8 mouse cellular contexts compared by ENCODE assay signal in the genomic region with DNA sequence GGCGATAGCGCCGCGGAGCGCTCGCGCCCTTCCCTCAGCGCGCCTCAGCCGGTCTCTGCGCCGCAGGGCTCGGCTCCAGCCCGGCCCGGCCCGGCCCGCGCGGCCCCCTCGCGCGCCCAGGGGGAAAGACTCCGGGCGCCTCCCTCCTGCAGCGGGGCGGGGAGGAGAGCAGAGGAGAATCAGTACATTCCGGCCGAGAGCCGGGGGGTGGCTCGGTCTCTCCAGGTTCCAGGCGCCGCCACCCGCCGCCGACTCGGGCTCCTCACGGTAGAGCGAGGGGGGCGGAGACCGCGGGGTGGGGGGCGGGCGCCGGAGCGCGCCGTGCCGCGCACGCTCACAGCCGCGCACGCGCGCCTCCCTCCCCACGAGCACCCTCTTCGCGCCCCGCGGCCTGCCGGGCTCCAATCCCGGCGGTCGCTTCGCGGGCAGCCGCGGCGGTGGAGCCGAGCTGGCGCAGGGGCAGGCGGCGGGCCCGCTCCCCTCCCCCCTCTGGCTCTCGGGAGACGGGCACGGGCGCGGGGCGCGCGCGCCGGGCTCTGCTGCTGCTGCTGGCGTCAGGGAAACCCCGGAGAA. TPM values are rescaled to one million over a fixed set of nuclear protein-coding genes. Genes with fewer than 3 reads are reported as not detected.
DNase-seq lines count a peak whose midpoint lies in the region; ATAC-seq and TF ChIP-seq lines count a peak whose summit lies in the region.

Gene Neo1, minus strand, starts transcription at position 283 of the 573 bp plus-strand sequence.

- DNase-seq in adrenal gland, adult 8-10 months, result peak; percentile 85
- DNase-seq in embryo, embryonic 11 days, result peak; percentile 96
- DNase-seq in gastrocnemius, postnatal 4 days (ENCODE audit: low spot score in 2 of 2), result peak; percentile 84 to 88
- DNase-seq in left cerebral cortex, postnatal 25 days (ENCODE audit: low spot score in 2 of 2), result peak; percentile 94 to 95
- DNase-seq in spleen, postnatal 4 days (ENCODE audit: low spot score in 2 of 2), result peak; percentile 25 to 72
- no peak for DNase-seq in c-Kit-positive CD71-positive TER-119-positive erythroid progenitor cells, embryonic 14.5 days (ENCODE audit: low spot score)

- peak within 1 kb of the TSS; percentile 89 for H3K9ac ChIP-seq in intestine, postnatal 0 days (ENCODE audit: low read depth, low read length)
- H3K9ac ChIP-seq in midbrain, embryonic 13.5 days (replicated peaks), result peak within 1 kb of the TSS; percentile 93

- intact Hi-C loops in left cerebral cortex, postnatal 25 days (cut with DNase I), result loop anchor here (1.0 to 5.0 kb wide), 4 partner anchors 60 to 255 kb away; partner anchors contain the start of gene Adpgk

- peak within 1 kb of the TSS; percentile 92 for H3K4me3 ChIP-seq in intestine, postnatal 0 days (ENCODE audit: low read depth, low read length)
- peak within 1 kb of the TSS; percentile 87 for H3K4me3 ChIP-seq in midbrain, embryonic 13.5 days (replicated peaks)

- H3K27me3 ChIP-seq in intestine, postnatal 0 days (replicated peaks; ENCODE audit: control insufficient read depth, insufficient read depth, low read length), result no peaks in the 10 kb centered on the region
- no peaks in the 10 kb centered on the region for H3K27me3 ChIP-seq in midbrain, embryonic 13.5 days

- no peak for TF ChIP-seq CTCF in intestine, postnatal 0 days (IDR thresholded peaks at IDR 0.05; ENCODE audit: low read depth)

- H3K27ac ChIP-seq in intestine, postnatal 0 days (ENCODE audit: low read depth, low read length), result peak within 1 kb of the TSS; percentile 96
- H3K27ac ChIP-seq in midbrain, embryonic 13.5 days, result peak within 1 kb of the TSS; percentile 100

- no peaks in the 10 kb centered on the region; the same call in 1 of the 2 replicates for H3K4me1 ChIP-seq in intestine, postnatal 0 days (replicated peaks; ENCODE audit: control insufficient read depth, insufficient read depth, low read length)
- peaks cover 33% of the 10 kb centered on the region for H3K4me1 ChIP-seq in midbrain, embryonic 13.5 days (replicated peaks)

- peak within 1 kb of the TSS; percentile 94 for H3K4me2 ChIP-seq in intestine, postnatal 0 days (replicated peaks; ENCODE audit: low read depth)
- H3K4me2 ChIP-seq in midbrain, embryonic 13.5 days (replicated peaks), result peak within 1 kb of the TSS; percentile 65

- under 1% methylated on average over 29 of the region's 86 CpGs for WGBS in intestine, postnatal 0 days
- under 1% methylated on average over 41 of the region's 86 CpGs for WGBS in midbrain, embryonic 13.5 days

- no peaks in the 10 kb centered on the region for H3K9me3 ChIP-seq in intestine, postnatal 0 days (ENCODE audit: control insufficient read depth)
- no peaks in the 10 kb centered on the region for H3K9me3 ChIP-seq in midbrain, embryonic 13.5 days

- peak; percentile 88 for ATAC-seq in intestine, postnatal 0 days
- peak; percentile 95 for ATAC-seq in midbrain, embryonic 13.5 days

- no peaks in the 10 kb centered on the region for H3K36me3 ChIP-seq in intestine, postnatal 0 days (ENCODE audit: control insufficient read depth, insufficient read depth)
- H3K36me3 ChIP-seq in midbrain, embryonic 13.5 days, result no peaks in the 10 kb centered on the region

RNA-seq across cellular contexts. Expression of gene Neo1, which starts in this region (rescaled TPM):
- 100 to 1,000 TPM in 2 of 4 experiments, 10 to 100 TPM in 2; 50.5 to 118 (median 83.2) TPM for total RNA-seq in adrenal gland, adult 8-10 months (2022)
- 10 to 100 TPM; 77.5 to 85.0 TPM for total RNA-seq in gastrocnemius, postnatal 4 days (2021)
- 8.3 and 8.6 TPM in 2 replicates for polyA plus RNA-seq in intestine, postnatal 0 days (2015; fragmentation: Nextera tagmentation; extraction: Ambion mirVana)
- 10 to 100 TPM; 77.4 to 80.4 TPM for total RNA-seq in left cerebral cortex, postnatal 25 days (2021)
- polyA plus RNA-seq in midbrain, embryonic 13.5 days (2015; fragmentation: Nextera tagmentation; extraction: Ambion mirVana), result 36.6 and 40.8 TPM in 2 replicates
